Mouse (Mus musculus) E14TG2a.4 (cell line): ENCODE results near the gene Swt1.

Experiments
- CTCF ChIP-seq: conservative IDR thresholded peaks from 2 replicates; pipeline ENCODE4 v1.5.1; 2014; ENCODE audit warnings: low read length
- POU5F1 ChIP-seq: IDR thresholded peaks from 2 replicates; pipeline ENCODE4 v1.6.1; 2014; ENCODE audit warnings: low read length, borderline replicate concordance

GRCm38 (mm10) chr1:151341321-151342044 lies 86.8 kb downstream of the Swt1 start:
- TF ChIP-seq CTCF (no peak), POU5F1 (no peak)
